Mouse (Mus musculus): ENCODE results near the gene Tead3. TPM values are rescaled to one million over a fixed set of nuclear protein-coding genes. Genes with fewer than 3 reads are reported as not detected.
"Not testable (repeated sequence)": the region's sequence is repeated elsewhere in the genome, so short reads cannot be mapped to it uniquely, and the experiment has no call there.

Gene Tead3
- polyA plus RNA-seq, 1 experiment from 2014 or later, result 9.2 TPM

DNA sequence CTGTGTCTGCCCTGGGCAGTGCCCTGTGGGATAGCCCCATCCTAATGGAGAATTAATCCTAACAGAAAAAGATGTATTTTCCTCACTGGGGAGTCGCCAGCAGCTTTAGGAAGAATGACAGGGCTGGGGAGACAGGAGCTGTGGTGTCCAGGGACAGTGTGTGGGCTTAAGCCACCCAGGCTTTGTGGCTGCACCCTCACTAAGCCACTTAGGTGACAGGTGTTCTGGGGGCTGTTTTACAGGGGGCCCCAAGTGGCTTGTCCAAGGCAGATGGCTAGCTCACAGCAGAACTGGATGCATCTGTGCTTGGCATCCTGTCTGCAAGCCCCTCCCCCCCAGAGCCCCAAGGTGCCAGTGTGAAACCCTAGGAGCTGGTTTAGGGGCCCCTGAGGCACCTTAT is 21.3 kb upstream of the Tead3 start:
- DNase-seq (ENCODE audit: low spot score), result no peak
- Histone ChIP-seq H3K4me3 (no peak overlapping the region), H3K36me3 (replicated peaks) (no peaks in the 10 kb centered on the region), H3K9me3 (no peaks in the 10 kb centered on the region), H3K4me1 (peaks cover 42% of the 10 kb centered on the region), H3K27me3 (replicated peaks; ENCODE audit: low read depth, poor library complexity, severe bottlenecking) (peaks cover 52% of the 10 kb centered on the region), H3K27ac (replicated peaks) (peak overlapping the region; percentile 44)
- WGBS, result 65% methylated on average over 1 of the region's 1 CpGs

DNA sequence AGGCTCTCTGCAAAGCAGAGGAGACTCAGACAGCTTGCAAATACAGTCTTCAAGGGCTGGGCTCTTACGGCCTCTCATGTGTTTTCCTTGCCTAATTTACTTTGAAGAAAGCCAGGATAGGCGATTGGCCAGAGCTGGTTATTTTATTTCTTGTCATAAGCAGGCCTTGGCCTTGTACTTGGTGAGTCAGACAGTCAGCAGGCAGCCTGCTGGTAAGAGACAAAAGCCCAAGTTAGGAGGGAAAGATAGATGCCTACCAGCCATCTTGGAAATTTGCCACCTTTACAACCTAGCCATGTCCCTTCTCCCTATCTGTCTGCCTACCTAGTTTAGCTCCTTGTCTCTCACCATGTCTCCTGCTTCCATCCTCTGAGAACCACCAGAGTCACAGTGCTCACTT is 20.7 kb upstream of the Tead3 start:
- Histone ChIP-seq H3K27me3 (replicated peaks; ENCODE audit: low read depth, poor library complexity, severe bottlenecking) (peaks cover 50% of the 10 kb centered on the region), H3K4me3 (no peak overlapping the region), H3K27ac (replicated peaks) (peak overlapping the region; percentile 44; the same call in 1 of the 2 replicates), H3K4me1 (peaks cover 42% of the 10 kb centered on the region), H3K36me3 (replicated peaks) (no peaks in the 10 kb centered on the region), H3K9me3 (no peaks in the 10 kb centered on the region)
- 82% methylated on average over 2 of the region's 2 CpGs for WGBS
- no peak for DNase-seq (ENCODE audit: low spot score)

DNA sequence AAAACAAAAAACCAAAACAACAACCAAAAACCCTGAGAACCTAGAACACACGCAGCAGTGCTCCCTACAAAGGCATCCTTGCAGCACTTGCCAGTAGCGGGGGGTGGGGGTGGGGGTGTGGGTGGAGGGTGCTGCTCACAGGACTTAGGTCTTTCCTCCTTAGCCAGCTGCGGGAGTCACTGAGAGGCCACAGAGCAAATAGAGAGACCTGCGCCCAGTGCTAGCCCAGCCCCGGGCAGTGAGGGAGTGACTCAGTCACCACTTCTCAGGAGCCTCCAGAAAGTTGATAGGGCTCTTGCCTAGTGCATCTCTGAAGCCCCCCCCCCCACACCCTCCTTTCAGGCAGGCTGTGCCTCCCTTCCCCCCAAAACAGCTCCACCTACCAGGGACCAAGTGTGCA is 18.4 kb upstream of the Tead3 start:
- Histone ChIP-seq H3K9me3 (no peaks in the 10 kb centered on the region), H3K27ac (replicated peaks) (no peak overlapping the region), H3K27me3 (replicated peaks; ENCODE audit: low read depth, poor library complexity, severe bottlenecking) (peaks cover 50% of the 10 kb centered on the region), H3K4me3 (no peak overlapping the region), H3K4me1 (peaks cover 38% of the 10 kb centered on the region), H3K36me3 (replicated peaks) (no peaks in the 10 kb centered on the region)
- no peak for DNase-seq (ENCODE audit: low spot score)
- 77% methylated on average over 5 of the region's 5 CpGs for WGBS

DNA sequence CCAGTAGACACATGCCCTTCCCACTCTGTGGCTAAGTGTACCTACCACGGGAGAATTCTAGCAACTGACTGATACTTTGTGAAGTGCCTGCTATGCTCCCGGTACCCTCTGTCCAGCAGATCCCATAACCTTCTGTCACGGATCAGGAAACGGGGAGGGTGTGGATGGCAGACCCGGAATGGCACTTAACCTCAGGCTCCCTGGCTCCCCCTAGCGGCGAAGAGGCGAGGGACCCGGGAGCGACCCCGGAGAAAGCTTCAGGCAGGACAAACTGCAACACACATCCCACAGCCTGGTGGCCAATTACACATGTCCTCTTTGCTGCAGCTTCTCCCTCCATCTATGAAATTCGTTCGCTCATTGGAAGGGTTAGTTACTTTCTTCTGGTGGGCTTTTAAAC is 17.8 kb upstream of the Tead3 start:
- no peaks in the 10 kb centered on the region for H3K9me3 ChIP-seq
- DNase-seq (ENCODE audit: low spot score), result peak; percentile 88
- no peaks in the 10 kb centered on the region for H3K36me3 ChIP-seq (replicated peaks)
- H3K27ac ChIP-seq (replicated peaks), result no peak overlapping the region
- H3K4me1 ChIP-seq, result peaks cover 42% of the 10 kb centered on the region
- H3K4me3 ChIP-seq, result no peak overlapping the region
- WGBS, result 5% methylated on average over 13 of the region's 13 CpGs
- peaks cover 50% of the 10 kb centered on the region for H3K27me3 ChIP-seq (replicated peaks; ENCODE audit: low read depth, poor library complexity, severe bottlenecking)

DNA sequence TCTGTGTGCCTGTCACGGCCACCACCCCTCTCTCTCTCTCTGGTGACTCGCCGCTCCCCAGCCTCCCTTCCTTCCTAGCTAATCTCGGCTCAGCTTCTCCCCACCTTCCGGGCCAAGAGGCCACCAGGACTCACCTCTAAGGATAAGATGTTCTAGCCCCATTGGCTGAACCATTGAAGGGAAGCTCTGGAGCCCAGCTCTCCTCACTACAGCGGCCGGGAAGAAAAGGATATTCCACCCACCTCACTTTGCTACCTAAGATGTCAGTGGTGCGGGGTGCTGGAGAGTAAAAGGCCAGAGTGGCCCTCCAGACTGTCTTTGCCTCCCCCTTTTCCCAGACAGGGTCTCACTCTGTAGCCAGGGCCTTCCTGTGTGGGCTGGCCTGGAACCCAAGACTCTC is 14.5 kb upstream of the Tead3 start, which contains the start of gene Tulp1:
TSS of gene Tulp1 (minus strand) at position 101 of the 400 bp plus-strand sequence.
- WGBS, result 25% methylated on average over 8 of the region's 8 CpGs
- peak within 1 kb of the TSS; percentile 56 for H3K4me3 ChIP-seq
- H3K9me3 ChIP-seq, result no peaks in the 10 kb centered on the region
- H3K27ac ChIP-seq (replicated peaks), result peak within 1 kb of the TSS; percentile 40
- H3K4me1 ChIP-seq, result peaks cover 52% of the 10 kb centered on the region
- DNase-seq (ENCODE audit: low spot score), result no peak
- peaks cover 71% of the 10 kb centered on the region for H3K27me3 ChIP-seq (replicated peaks; ENCODE audit: low read depth, poor library complexity, severe bottlenecking)
- H3K36me3 ChIP-seq (replicated peaks), result no peaks in the 10 kb centered on the region

DNA sequence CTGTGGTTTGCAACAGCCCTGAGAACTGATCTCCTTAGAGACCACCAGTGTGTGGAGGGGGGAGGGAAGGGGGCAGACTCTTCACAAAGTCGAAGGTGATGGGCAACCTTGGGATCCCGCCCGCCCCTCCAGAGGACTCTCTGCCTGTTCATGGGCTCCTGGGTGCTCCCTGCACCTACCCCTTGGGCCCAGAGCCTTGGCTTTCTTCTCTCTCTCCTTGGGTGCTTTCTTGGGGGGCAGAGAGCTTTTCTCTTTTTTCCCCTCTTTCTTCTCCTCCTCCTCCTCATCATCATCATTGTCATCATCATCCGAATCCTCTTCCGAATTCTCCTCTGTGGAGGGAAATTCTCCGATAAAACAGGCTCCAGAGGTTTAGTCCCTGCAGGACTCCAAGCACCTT is 12.9 kb upstream of the Tead3 start:
- Histone ChIP-seq H3K4me1 (peaks cover 52% of the 10 kb centered on the region), H3K4me3 (peak overlapping the region; percentile 56), H3K27me3 (replicated peaks; ENCODE audit: low read depth, poor library complexity, severe bottlenecking) (peaks cover 82% of the 10 kb centered on the region), H3K9me3 (no peaks in the 10 kb centered on the region; the same call in 1 of the 2 replicates), H3K36me3 (replicated peaks) (no peaks in the 10 kb centered on the region), H3K27ac (replicated peaks) (peak overlapping the region; percentile 71; the same call in 1 of the 2 replicates)
- 4% methylated on average over 6 of the region's 6 CpGs for WGBS
- no peak for DNase-seq (ENCODE audit: low spot score)

DNA sequence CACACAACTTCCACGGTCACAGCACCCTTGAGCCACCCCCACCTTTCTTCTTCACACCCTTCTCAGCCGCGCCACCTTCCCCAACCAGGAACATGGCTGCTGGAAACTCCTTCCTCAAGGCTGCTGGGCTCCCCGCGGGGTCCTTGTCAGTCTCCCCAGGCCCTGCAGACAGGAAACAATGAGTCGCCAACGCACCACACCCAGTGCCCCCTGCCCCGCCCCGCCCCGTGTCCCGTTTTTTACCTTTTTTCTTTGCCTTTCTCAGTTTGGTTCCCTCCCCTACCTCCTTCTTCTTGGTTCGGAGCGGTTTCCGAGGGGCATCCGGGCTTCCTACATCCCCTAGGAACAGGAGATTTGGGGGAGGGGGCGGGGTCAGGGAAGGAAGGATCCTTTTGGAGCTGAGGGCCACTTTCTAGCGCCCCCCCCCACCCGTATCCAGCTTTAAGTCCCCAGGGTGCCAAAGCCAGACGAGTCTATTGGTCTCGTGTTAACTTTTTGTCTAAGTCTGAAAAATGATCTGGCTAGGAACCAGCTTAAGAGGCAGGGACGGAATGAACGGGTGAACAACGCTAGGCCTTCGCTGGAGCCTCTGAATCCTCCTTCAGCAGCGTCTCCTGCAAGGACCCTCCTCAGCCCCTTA is 12.2 kb upstream of the Tead3 start:
- Histone ChIP-seq H3K9me3 (no peaks in the 10 kb centered on the region; the same call in 1 of the 2 replicates), H3K4me1 (peaks cover 53% of the 10 kb centered on the region), H3K27ac (replicated peaks) (peak overlapping the region; percentile 71), H3K4me3 (peak overlapping the region; percentile 56), H3K27me3 (replicated peaks; ENCODE audit: low read depth, poor library complexity, severe bottlenecking) (peaks cover 90% of the 10 kb centered on the region), H3K36me3 (replicated peaks) (no peaks in the 10 kb centered on the region)
- peak; percentile 53 for DNase-seq (ENCODE audit: low spot score)
- WGBS, result under 1% methylated on average over 25 of the region's 25 CpGs

DNA sequence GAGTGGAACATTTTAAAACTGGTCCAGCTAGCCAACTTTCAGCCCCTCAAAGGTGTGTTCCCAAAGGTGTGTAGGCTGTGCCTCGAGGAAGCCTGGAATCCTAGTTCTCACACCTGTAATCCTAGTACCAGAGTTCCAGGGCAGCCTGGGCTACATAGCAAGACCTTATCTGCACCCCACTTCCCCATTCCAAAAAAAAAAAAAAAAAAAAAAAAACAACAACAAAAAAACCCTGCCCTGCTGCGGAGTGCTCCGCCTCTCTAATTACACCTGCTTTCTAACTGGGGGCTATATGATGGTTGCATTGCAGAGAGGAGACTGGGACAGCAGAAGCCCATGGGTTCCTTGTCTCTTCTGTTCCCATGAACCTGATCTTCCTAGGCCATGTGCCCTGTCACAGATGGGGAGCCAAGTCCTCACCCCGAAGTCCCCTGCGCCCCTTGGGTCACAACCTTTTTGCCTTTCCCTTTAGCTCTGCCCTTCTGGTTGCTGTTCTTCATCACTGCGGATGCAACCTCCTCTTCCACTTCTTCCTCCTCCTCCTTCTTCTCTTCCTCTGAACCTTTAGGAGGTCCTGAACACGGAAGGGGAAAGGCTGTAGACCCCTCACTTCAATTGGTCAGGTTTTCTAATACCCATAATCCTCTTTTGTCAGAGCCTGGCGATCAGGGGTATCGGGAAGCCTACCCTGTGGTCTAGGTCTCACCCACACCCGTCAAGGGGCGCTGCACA is 11.5 kb upstream of the Tead3 start:
- Histone ChIP-seq H3K27me3 (replicated peaks; ENCODE audit: low read depth, poor library complexity, severe bottlenecking) (peaks cover 93% of the 10 kb centered on the region), H3K4me3 (peak overlapping the region; percentile 56), H3K27ac (replicated peaks) (peak overlapping the region; percentile 71), H3K36me3 (replicated peaks) (no peaks in the 10 kb centered on the region), H3K9me3 (no peaks in the 10 kb centered on the region; the same call in 1 of the 2 replicates), H3K4me1 (peaks cover 50% of the 10 kb centered on the region)
- WGBS, result 33% methylated on average over 11 of the region's 11 CpGs
- no peak for DNase-seq (ENCODE audit: low spot score)

DNA sequence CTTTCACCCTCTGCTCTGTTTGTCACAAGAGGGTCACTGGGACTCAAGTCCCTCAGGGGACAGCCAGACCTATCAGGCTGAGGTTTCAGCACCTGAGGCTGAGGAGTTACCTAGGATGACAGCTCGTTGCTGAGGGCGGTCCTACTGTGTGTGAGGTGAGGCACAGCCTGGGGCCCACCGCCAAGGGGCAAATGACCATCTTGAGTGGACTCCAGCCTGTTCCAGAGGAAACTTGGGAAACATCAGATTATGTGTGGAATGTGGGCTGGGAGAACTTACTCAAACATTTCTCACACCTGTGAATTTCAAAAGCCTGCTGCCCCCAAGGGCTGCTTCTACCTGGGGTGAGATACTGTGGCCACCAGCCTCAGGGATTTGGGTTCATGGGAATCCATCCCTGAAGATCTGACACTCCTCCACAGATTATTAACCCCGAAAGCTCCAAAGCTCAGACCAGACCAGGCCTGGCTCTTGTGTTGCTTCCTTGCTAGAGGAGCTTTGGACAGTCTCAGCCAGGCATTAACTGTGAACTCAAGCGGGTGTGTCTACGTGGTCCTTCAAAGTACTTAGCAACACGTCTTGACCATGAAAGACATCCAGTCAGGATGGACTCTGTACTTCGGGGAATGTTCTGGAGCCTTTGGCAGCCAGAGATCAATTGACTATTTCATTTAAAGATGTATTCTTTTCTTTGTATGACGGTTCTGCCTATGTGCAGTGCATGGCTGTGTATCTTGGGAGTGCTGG is 10.1 kb upstream of the Tead3 start:
- no peaks in the 10 kb centered on the region for H3K36me3 ChIP-seq (replicated peaks)
- peaks cover 99% of the 10 kb centered on the region for H3K27me3 ChIP-seq (replicated peaks; ENCODE audit: low read depth, poor library complexity, severe bottlenecking)
- H3K4me3 ChIP-seq, result no peak overlapping the region
- 84% methylated on average over 9 of the region's 9 CpGs for WGBS
- DNase-seq (ENCODE audit: low spot score), result no peak
- H3K4me1 ChIP-seq, result peaks cover 55% of the 10 kb centered on the region
- H3K27ac ChIP-seq (replicated peaks), result no peak overlapping the region
- no peaks in the 10 kb centered on the region; the same call in 1 of the 2 replicates for H3K9me3 ChIP-seq

DNA sequence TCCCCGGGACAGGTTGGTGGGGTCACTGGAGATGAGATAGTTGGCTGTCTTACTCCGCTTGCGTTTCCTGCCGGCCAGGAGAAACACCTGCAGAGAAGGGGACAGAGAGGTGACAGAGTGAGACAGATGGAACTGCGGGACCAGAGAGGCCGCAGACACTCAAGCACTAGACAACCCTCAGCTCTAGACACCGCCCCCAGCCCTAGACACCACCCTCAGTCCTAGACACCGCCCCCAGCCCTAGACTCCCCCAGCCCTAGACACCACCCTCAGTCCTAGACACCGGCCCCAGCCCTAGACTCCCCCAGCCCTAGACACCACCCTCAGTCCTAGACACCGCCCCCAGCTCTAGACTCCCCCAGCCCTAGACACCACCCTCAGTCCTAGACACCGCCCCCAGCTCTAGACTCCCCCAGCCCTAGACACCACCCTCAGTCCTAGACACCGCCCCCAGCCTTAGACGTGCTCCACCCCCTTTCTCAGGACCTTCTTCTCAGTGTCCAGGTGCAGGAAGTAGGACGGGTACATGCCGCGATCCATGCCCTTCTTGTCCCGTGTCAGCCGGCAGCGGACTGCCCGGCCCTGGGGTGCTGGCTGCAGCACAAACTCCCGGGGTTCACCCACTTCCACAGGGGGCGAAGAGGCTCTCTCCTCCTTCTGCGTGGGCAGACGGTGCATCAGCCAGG is 8.1 kb upstream of the Tead3 start:
- not testable (repeated sequence) for H3K9me3 ChIP-seq; H3K36me3 ChIP-seq (replicated peaks); H3K27ac ChIP-seq (replicated peaks); DNase-seq (ENCODE audit: low spot score)
- Histone ChIP-seq H3K4me1 (peaks cover 40% of the 10 kb centered on the region), H3K4me3 (0 out of 2 replicates have a peak overlapping the region, but pooled peaks have one; percentile 12), H3K27me3 (replicated peaks; ENCODE audit: low read depth, poor library complexity, severe bottlenecking) (peaks cover 90% of the 10 kb centered on the region)
- 14% methylated on average over 24 of the region's 24 CpGs for WGBS

DNA sequence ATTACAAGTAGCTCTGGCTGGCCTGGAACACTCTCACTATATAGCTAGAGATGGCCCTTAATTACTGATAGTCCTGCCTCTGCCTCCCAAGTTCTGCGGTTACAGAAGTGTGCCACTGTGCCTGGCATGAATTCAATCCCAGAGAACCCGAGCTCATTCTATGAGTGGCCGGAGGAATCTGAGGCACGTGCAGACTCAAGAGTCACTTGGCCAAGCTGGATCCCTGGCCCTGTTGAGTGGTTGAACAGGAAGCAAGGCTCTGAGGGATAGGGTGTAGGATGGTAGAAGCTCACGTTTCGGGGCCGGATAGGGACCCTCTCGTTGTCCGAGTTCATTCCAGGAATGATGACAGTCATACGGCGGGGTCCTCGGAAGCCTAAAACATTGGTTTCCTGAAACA is 5.3 kb upstream of the Tead3 start:
- Histone ChIP-seq H3K4me1 (peaks cover 42% of the 10 kb centered on the region), H3K27me3 (replicated peaks; ENCODE audit: low read depth, poor library complexity, severe bottlenecking) (peaks cover 85% of the 10 kb centered on the region), H3K4me3 (no peak overlapping the region), H3K9me3 (peaks cover 3% of the 10 kb centered on the region; the same call in 1 of the 2 replicates), H3K36me3 (replicated peaks) (no peaks in the 10 kb centered on the region), H3K27ac (replicated peaks) (no peak overlapping the region)
- 90% methylated on average over 12 of the region's 12 CpGs for WGBS
- DNase-seq (ENCODE audit: low spot score), result no peak

DNA sequence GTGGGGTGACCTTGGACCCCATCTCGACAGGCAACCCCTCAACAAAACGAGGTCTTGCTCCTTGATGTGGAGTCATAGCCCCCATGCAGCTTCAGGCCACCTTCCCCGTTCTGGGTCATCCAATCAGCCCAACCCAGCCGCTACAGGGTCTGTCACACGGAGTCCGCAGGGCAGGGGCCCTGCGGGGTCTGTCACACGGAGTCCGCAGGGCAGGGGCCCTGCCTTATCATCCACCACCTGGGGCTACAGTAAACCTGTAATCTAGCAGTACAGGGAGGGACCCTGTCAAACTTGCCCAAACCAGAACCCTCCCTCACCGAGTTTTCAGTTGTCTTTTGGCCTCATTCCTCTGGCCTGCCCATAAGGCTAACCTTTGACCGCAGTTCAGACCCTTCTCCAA is 1.4 kb upstream of the Tead3 start:
- Histone ChIP-seq H3K27me3 (replicated peaks; ENCODE audit: low read depth, poor library complexity, severe bottlenecking) (peaks cover 61% of the 10 kb centered on the region), H3K9me3 (0 out of 2 replicates have a peak, but pooled peaks cover 3% of the 10 kb centered on the region), H3K27ac (replicated peaks) (peak overlapping the region; percentile 96), H3K36me3 (replicated peaks) (0 out of 2 replicates have a peak, but pooled peaks cover 2% of the 10 kb centered on the region), H3K4me3 (peak overlapping the region; percentile 91), H3K4me1 (peaks cover 62% of the 10 kb centered on the region)
- DNase-seq (ENCODE audit: low spot score), result no peak
- WGBS, result 6% methylated on average over 11 of the region's 11 CpGs
